Mouse (Mus musculus) midbrain, postnatal 0 days (tissue): ENCODE results near the gene Tars2. TPM values are rescaled to one million over a fixed set of nuclear protein-coding genes. Genes with fewer than 3 reads are reported as not detected.

Experiments used
- ATAC-seq: fragments of 200-750 bp; cut with Nextera tagmentation; 2 replicates; pipeline ENCODE4 v1.8.0; 2017; ENCODE audit warnings: moderate number of reproducible peaks, mild to moderate bottlenecking, moderate TSS enrichment, moderate library complexity; ENCODE audit not compliant: low FRiP score
- DNase-seq: peaks from one replicate; pipeline ENCODE4 v3.0.0-alpha.2; 2015; ENCODE audit warnings: low spot score
- H3K27ac ChIP-seq: fragments of 300-500 bp; sonication (generic); 2 replicates; pipeline ENCODE4 v1.5.1; 2014; ENCODE audit warnings: low read depth, mild to moderate bottlenecking, low read length, mixed read lengths
- H3K27me3 ChIP-seq: fragments of 300-500 bp; sonication (generic); 2 replicates; pipeline ENCODE4 v1.6.1; 2014; ENCODE audit warnings: low read length, control low read depth, mixed read lengths; ENCODE audit not compliant: insufficient read depth
- H3K36me3 ChIP-seq: fragments of 300-500 bp; sonication (generic); 2 replicates; pipeline ENCODE4 v1.6.1; 2014; ENCODE audit warnings: low read length, control low read depth, mixed read lengths; ENCODE audit not compliant: insufficient read depth
- H3K4me1 ChIP-seq: fragments of 300-500 bp; sonication (generic); 2 replicates; pipeline ENCODE4 v1.6.1; 2014; ENCODE audit warnings: mild to moderate bottlenecking, control low read depth, antibody characterized with exemption, low read length, mixed read lengths; ENCODE audit not compliant: insufficient read depth
- H3K4me2 ChIP-seq: fragments of 300-500 bp; sonication (generic); 2 replicates; pipeline ENCODE4 v1.6.1; 2014; ENCODE audit warnings: low read depth, mild to moderate bottlenecking, low read length, mixed read lengths; ENCODE audit not compliant: poor library complexity, severe bottlenecking
- H3K4me3 ChIP-seq: fragments of 300-500 bp; sonication (generic); 2 replicates; pipeline ENCODE4 v1.5.1; 2014; ENCODE audit warnings: low read depth, mild to moderate bottlenecking, low read length, moderate library complexity
- H3K9ac ChIP-seq: fragments of 300-500 bp; sonication (generic); replicated peaks from 2 replicates; pipeline ENCODE4 v1.6.1; 2014; ENCODE audit warnings: mild to moderate bottlenecking, low read length, moderate library complexity, mixed read lengths; ENCODE audit not compliant: poor library complexity, severe bottlenecking
- H3K9me3 ChIP-seq: fragments of 300-500 bp; sonication (generic); 2 replicates; pipeline ENCODE4 v1.6.1; 2016; ENCODE audit warnings: low read length, control low read depth
- CTCF ChIP-seq: IDR thresholded peaks from 2 replicates; pipeline ENCODE4 v1.5.1; 2016; ENCODE audit warnings: antibody characterized with exemption, mild to moderate bottlenecking
- WGBS: fragments of 180-500 bp; shearing (Covaris S2); extraction: QIAGEN DNeasy Blood & Tissue Kit; methylation state at CpG from one replicate; pipeline ENCODE4 v1.1.7; 2014; 5-methylcytosine and 5-hydroxymethylcytosine counted together
- polyA plus RNA-seq: library from polyadenylated mRNA; unstranded; fragments of >200 nt; fragmentation: Nextera tagmentation; extraction: Ambion mirVana; gene quantifications from 2 replicates; pipeline ENCODE4 v1.2.1, GENCODE M21; 2015
- total RNA-seq: library from RNA; depleted of rRNA; stranded (reverse); fragments of >200 nt; gene quantifications from 2 replicates; pipeline ENCODE4 v1.2.3, GENCODE M21; 2014

Tars2 gene
- total and polyA plus RNA-seq, 2 experiments from 2014 or later = 39.8 to 40.8 TPM

DNA sequence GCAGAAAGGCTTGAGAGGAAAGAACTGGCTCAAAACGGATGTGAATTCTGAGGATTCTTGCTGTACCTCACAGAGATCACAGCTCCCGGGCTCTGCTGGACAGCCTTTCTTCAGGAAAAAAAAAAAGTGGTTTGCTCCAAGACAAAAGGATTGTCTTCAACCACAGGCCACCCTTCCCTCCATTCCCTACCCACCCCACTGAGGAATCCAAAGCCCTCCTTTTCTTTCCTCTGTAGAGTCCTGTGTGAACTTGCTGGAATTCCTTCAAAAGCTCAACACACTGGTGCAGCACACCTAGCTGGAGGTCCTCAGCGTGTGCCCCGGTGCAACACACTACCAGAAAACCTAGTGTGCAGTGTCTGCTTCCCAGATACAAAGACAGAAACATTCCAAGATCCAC is 1.8 kb upstream of the Tars2 start:
- Histone ChIP-seq H3K9ac (no peak overlapping the region), H3K4me3 (no peak overlapping the region), H3K27me3 (no peaks in the 10 kb centered on the region), H3K9me3 (no peaks in the 10 kb centered on the region), H3K4me1 (no peaks in the 10 kb centered on the region), H3K27ac (no peak overlapping the region), H3K36me3 (peaks cover 29% of the 10 kb centered on the region), H3K4me2 (no peak overlapping the region)
- 68% methylated on average over 4 of the region's 4 CpGs for WGBS
- DNase-seq (no peak), ATAC-seq (no peak)
- no peak for TF ChIP-seq CTCF

- ATAC-seq (no peak), DNase-seq (no peak)
- H3K4me1 ChIP-seq = no peaks in the 10 kb centered on the region
- no peak overlapping the region for H3K27ac ChIP-seq
- TF ChIP-seq CTCF = no peak
- no peak overlapping the region for H3K4me3 ChIP-seq
- H3K9ac ChIP-seq = no peak overlapping the region
- H3K4me2 ChIP-seq = no peak overlapping the region
- H3K27me3 ChIP-seq = no peaks in the 10 kb centered on the region
- peaks cover 21% of the 10 kb centered on the region for H3K36me3 ChIP-seq
- no peaks in the 10 kb centered on the region for H3K9me3 ChIP-seq
These were observed 650 bp upstream of the Tars2 start for GRCm38 (mm10) chr3:95760656-95761055.

DNA sequence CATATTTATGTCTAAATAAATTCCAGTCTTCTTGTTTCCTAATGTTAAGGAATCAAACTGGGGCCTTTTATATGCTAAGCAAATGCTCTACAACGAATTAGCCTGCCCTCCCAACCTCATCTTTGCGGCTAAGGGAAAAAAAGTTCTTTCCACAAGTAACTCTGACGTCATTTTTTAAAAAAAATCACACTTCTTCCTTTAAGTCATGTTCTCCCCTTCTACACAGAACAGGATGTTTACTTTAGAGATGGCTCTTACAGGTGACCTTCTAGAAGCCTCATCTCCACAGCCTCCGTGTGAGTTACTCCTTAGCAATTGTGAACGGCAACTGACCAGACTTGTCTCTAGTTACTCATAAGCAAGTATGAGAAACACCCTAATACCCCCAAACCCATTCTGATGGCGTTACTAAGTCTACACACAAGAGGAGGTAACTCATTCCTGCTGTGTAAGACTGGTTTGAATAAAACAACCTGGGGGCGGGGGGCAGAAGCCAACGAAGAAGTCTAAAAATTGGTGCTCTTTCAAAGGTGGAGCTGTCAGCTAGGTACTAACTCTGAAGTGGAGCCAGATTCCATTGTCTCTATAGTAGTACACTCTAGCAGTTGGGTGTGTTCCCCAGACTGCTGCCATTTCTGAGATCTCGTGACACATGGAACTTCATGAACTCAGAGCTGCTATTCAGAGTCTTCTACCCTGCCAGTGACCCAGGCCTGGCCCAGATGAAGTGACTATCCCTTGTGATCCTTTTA is 1.4 kb downstream of the Tars2 start:
- TF ChIP-seq CTCF = no peak
- Histone ChIP-seq H3K9me3 (no peaks in the 10 kb centered on the region), H3K27ac (no peak overlapping the region), H3K4me3 (no peak overlapping the region), H3K36me3 (0 out of 2 replicates have a peak, but pooled peaks cover under 1% of the 10 kb centered on the region), H3K27me3 (no peaks in the 10 kb centered on the region), H3K4me1 (no peaks in the 10 kb centered on the region), H3K9ac (no peak overlapping the region), H3K4me2 (no peak overlapping the region)
- 58% methylated on average over 9 of the region's 9 CpGs for WGBS
- no peak for ATAC-seq
- no peak for DNase-seq

DNA sequence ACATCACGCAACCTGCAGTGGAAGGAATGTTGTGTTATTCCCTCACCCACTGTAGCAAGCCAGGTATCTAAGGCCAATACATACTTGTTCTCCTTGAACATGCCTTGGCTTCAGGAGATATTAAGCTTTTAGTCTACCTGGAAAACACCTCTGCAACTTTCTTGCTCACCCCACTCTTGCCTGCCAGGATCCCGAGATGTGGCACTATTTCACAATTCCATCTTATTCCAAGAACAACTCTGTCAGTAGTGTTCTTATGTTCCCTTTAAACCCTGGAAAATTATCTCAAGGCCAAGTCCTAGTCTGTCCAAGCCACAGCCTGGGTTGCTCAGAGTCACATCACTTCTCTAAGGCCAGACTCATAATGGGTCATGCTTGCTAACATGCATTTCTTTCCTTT is 3.2 kb downstream of the Tars2 start:
- Histone ChIP-seq H3K4me3 (no peak overlapping the region), H3K9ac (no peak overlapping the region), H3K9me3 (no peaks in the 10 kb centered on the region), H3K27me3 (no peaks in the 10 kb centered on the region), H3K4me2 (no peak overlapping the region), H3K27ac (no peak overlapping the region), H3K4me1 (no peaks in the 10 kb centered on the region), H3K36me3 (no peaks in the 10 kb centered on the region; the same call in 1 of the 2 replicates)
- ATAC-seq (no peak), DNase-seq (no peak)
- WGBS = 84% methylated on average over 2 of the region's 2 CpGs
- TF ChIP-seq CTCF = no peak

DNA sequence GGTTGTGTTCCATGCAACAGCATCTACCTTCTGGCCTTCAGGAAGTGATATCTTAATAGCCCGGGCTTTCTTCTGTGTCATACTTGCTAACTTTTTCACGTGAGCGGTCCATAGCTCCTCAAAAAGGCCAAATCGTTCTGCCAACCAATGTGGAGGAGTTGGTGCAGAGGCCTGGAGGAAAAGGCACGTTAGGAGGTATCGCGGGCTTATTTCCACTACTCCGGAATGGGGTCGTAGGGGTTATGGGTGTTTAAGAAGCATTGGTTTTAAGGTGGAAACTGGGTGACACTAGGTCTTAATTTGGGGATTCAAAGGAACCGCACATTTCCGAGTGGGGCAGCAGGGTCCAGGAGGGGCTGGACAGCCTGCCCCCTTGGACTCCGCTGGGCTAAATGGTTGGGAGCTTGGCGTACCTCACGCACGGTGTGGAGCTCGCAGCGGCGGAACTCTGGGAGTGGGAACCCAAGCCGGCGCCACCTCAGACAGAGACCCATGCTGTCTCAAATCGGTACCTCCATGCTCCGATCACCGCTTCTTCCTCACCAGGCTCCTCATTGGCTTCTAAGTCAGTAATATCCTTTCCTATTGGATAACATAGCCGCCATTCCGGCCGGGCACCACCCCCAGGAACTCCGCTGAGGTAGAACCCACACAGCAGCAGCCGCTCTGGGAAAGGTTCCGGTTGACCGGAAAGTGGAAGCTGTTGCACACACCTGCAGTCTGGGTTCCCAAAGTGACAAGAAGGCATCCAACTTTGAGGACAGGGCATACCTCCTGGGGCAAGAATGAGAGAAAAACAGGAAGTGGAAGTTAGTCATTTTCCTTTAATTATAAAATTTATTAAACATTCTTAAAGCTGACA is 5.4 kb downstream of the Tars2 start:
- H3K27me3 ChIP-seq = no peaks in the 10 kb centered on the region
- H3K4me1 ChIP-seq = no peaks in the 10 kb centered on the region
- H3K36me3 ChIP-seq = peaks cover 13% of the 10 kb centered on the region; the same call in 1 of the 2 replicates
- WGBS = under 1% methylated on average over 30 of the region's 30 CpGs
- peak overlapping the region; percentile 74 for H3K4me2 ChIP-seq
- peak overlapping the region; percentile 77 for H3K4me3 ChIP-seq
- peak overlapping the region; percentile 70 for H3K9ac ChIP-seq
- H3K27ac ChIP-seq = peak overlapping the region; percentile 81
- DNase-seq = peak; percentile 96
- H3K9me3 ChIP-seq = no peaks in the 10 kb centered on the region
- peak; percentile 99 for ATAC-seq
- TF ChIP-seq CTCF = no peak

DNA sequence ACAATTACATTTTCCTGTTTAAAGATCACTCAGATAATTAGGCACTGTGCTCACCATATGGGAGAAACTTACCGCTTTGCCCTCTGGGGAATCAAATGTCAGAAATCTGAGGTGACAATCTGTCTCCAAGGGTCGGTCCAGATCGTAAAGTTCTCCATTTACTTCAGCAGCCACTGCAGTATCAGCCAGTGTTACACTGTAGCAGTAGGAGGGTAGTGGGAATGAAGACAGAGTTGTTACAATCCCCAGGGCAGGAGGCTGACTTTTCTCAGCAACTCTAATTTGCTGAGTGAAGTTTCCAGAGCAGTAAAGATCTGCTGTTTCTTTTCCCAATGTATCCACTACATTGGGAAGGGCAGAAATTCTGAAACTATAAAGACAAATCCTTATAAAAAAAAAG is 7.1 kb downstream of the Tars2 start:
- no peak for ATAC-seq
- 91% methylated on average over 3 of the region's 3 CpGs for WGBS

More for the DNA sequence above, 7.1 kb downstream of the Tars2 start:
- no peaks in the 10 kb centered on the region for H3K9me3 ChIP-seq
- peaks cover 24% of the 10 kb centered on the region for H3K36me3 ChIP-seq
- H3K4me3 ChIP-seq = no peak overlapping the region
- H3K4me2 ChIP-seq = no peak overlapping the region
- no peaks in the 10 kb centered on the region for H3K4me1 ChIP-seq
- no peak overlapping the region for H3K9ac ChIP-seq
- no peak for DNase-seq
- no peaks in the 10 kb centered on the region for H3K27me3 ChIP-seq
- no peak overlapping the region for H3K27ac ChIP-seq
- TF ChIP-seq CTCF = no peak
